Mouse (Mus musculus): ENCODE data around the gene Pex10. TPM values are rescaled to one million over a fixed set of nuclear protein-coding genes. Genes with fewer than 3 reads are reported as not detected.
"Not testable (repeated sequence)": the region's sequence is repeated elsewhere in the genome, so short reads cannot be mapped to it uniquely, and the experiment has no call there.

The Pex10 gene
- total RNA-seq, 2 experiments from 2014 or later = 23.9 to 25.7 TPM

GRCm38 (mm10) chr4:155058325-155058724 is 8.5 kb upstream of the Pex10 start:
- DNase-seq (ENCODE audit: low spot score) = no peak
- intact Hi-C loops (cut with DNase I) = no loop called here

GRCm38 (mm10) chr4:155063895-155064294 is 2.9 kb upstream of the Pex10 start:
- intact Hi-C loops (cut with DNase I) = loop anchor here (2.0 kb wide), 2 partner anchors 83 to 183 kb away; no protein-coding TSS in a partner anchor
- DNase-seq (ENCODE audit: low spot score) = no peak

GRCm38 (mm10) chr4:155064474-155064873 is 2.3 kb upstream of the Pex10 start:
- intact Hi-C loops (cut with DNase I) = loop anchor here (2.0 kb wide), 2 partner anchors 84 to 184 kb away; no protein-coding TSS in a partner anchor
- no peak for DNase-seq (ENCODE audit: low spot score)

- intact Hi-C loops (cut with DNase I) = loop anchor here (1.0 to 2.0 kb wide), 3 partner anchors 85 to 185 kb away; no protein-coding TSS in a partner anchor
These were observed 614 bp upstream of the Pex10 start for GRCm38 (mm10) chr4:155065970-155066833.

GRCm38 (mm10) chr4:155068357-155068972 is 1.6 kb downstream of the Pex10 start:
- intact Hi-C loops (cut with DNase I) = no loop called here
- no peak for DNase-seq (ENCODE audit: low spot score)

More at GRCm38 (mm10) chr4:155065970-155066833, 614 bp upstream of the Pex10 start:
- peak; percentile 58 for DNase-seq (ENCODE audit: low spot score)

- DNase-seq (ENCODE audit: low spot score) = no peak
- intact Hi-C loops (cut with DNase I) = no loop called here
These were observed 2.4 kb downstream of the Pex10 start for GRCm38 (mm10) chr4:155069191-155069590.

GRCm38 (mm10) chr4:155070199-155070598 is 3.4 kb downstream of the Pex10 start:
- intact Hi-C loops (cut with DNase I) = no loop called here
- DNase-seq (ENCODE audit: low spot score) = no peak

- intact Hi-C loops (cut with DNase I) = no loop called here
- no peak for DNase-seq (ENCODE audit: low spot score)
These were observed 4.1 kb downstream of the Pex10 start for GRCm38 (mm10) chr4:155070921-155071320.

- DNase-seq (ENCODE audit: low spot score) = no peak
- intact Hi-C loops (cut with DNase I) = no loop called here
These were observed 7.6 kb downstream of the Pex10 start for GRCm38 (mm10) chr4:155074418-155074817.

- intact Hi-C loops (cut with DNase I) = no loop called here
- no peak for DNase-seq (ENCODE audit: low spot score)
These were observed 8.3 kb downstream of the Pex10 start for GRCm38 (mm10) chr4:155075137-155075536.

- intact Hi-C loops (cut with DNase I) = no loop called here
- no peak for DNase-seq (ENCODE audit: low spot score)
These were observed 9.0 kb downstream of the Pex10 start for GRCm38 (mm10) chr4:155075813-155076212.

GRCm38 (mm10) chr4:155076677-155077076 is 9.9 kb downstream of the Pex10 start:
- no peak for DNase-seq (ENCODE audit: low spot score)
- intact Hi-C loops (cut with DNase I) = no loop called here

GRCm38 (mm10) chr4:155078808-155079207 is 12.0 kb downstream of the Pex10 start:
- intact Hi-C loops (cut with DNase I); DNase-seq (ENCODE audit: low spot score): not testable (repeated sequence)

- intact Hi-C loops (cut with DNase I) = no loop called here
- DNase-seq (ENCODE audit: low spot score) = no peak
These were observed 12.8 kb downstream of the Pex10 start for GRCm38 (mm10) chr4:155079666-155080065.

GRCm38 (mm10) chr4:155083553-155083952 is 16.7 kb downstream of the Pex10 start:
- intact Hi-C loops (cut with DNase I) = no loop called here
- DNase-seq (ENCODE audit: low spot score) = no peak

GRCm38 (mm10) chr4:155084351-155084750 is 17.5 kb downstream of the Pex10 start:
- DNase-seq (ENCODE audit: low spot score) = no peak
- intact Hi-C loops (cut with DNase I) = no loop called here

GRCm38 (mm10) chr4:155085206-155086107 is 18.6 kb downstream of the Pex10 start:
- intact Hi-C loops (cut with DNase I) = loop anchor here (5.0 kb wide), 1 partner anchor 542 kb away; no protein-coding TSS in a partner anchor
- no peak for DNase-seq (ENCODE audit: low spot score)

GRCm38 (mm10) chr4:155086108-155087024 is 19.6 kb downstream of the Pex10 start, which contains the start of the genes Rer1 and Morn1:
TSS of gene Rer1 (minus strand) at chr4:155086382.
TSS of gene Morn1 (plus strand) at chr4:155086577.
- intact Hi-C loops (cut with DNase I) = loop anchor here (5.0 kb wide), 1 partner anchor 541 kb away; no protein-coding TSS in a partner anchor
- peak; percentile 99 for DNase-seq (ENCODE audit: low spot score)

GRCm38 (mm10) chr4:155089241-155089640 is 22.4 kb downstream of the Pex10 start:
- intact Hi-C loops (cut with DNase I) = loop anchor here (5.0 kb wide), 1 partner anchor 538 kb away; no protein-coding TSS in a partner anchor
- DNase-seq (ENCODE audit: low spot score) = no peak
